Mouse (Mus musculus): ENCODE results near the gene Tmem156. TPM values are rescaled to one million over a fixed set of nuclear protein-coding genes. Genes with fewer than 3 reads are reported as not detected.

The Tmem156 gene
- polyA plus RNA-seq, 1 experiment from 2014 or later = 0.22 TPM

- 85% methylated on average over 3 of the region's 3 CpGs for WGBS
- H3K27ac ChIP-seq (ENCODE audit: low read length) = no peak overlapping the region
- H3K4me3 ChIP-seq (replicated peaks; ENCODE audit: low read length) = no peak overlapping the region
- no peak overlapping the region for H3K4me2 ChIP-seq (ENCODE audit: low read length)
- H3K36me3 ChIP-seq (ENCODE audit: control insufficient read depth, insufficient read depth) = no peaks in the 10 kb centered on the region
- H3K4me1 ChIP-seq (replicated peaks; ENCODE audit: control insufficient read depth, insufficient read depth, low read length) = no peaks in the 10 kb centered on the region
- no peak overlapping the region for H3K9ac ChIP-seq (replicated peaks; ENCODE audit: low read depth, low read length)
- no peak for ATAC-seq
- no peaks in the 10 kb centered on the region for H3K27me3 ChIP-seq (replicated peaks; ENCODE audit: control insufficient read depth, insufficient read depth, low read length)
- H3K9me3 ChIP-seq (ENCODE audit: control insufficient read depth, low read length) = no peaks in the 10 kb centered on the region
Measured at GRCm38 (mm10) chr5:65089707-65090106, 2.2 kb downstream of the Tmem156 start.

DNA sequence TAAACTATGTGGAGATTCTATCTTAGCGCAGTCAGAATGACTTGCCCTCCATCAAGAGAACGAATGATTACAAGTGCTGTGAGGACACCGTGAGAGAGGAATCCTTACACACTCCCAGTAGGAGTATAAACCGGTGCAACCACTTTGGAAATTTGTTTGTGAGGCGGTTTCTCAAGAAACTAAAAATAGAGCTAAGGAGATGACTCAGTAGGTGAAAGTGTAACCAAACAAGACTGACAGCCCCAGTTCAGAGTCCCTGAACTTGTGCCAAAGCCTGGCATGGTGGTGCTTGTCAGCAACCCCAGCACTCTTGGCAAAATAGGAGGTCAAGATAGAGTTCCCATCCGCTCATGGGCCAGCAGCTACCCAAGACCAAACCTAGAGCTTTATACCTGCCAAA, 5.4 kb downstream of the Tmem156 start:
- Histone ChIP-seq H3K9ac (replicated peaks; ENCODE audit: low read depth, low read length) (no peak overlapping the region), H3K9me3 (ENCODE audit: control insufficient read depth, low read length) (no peaks in the 10 kb centered on the region), H3K4me2 (ENCODE audit: low read length) (no peak overlapping the region), H3K4me1 (replicated peaks; ENCODE audit: control insufficient read depth, insufficient read depth, low read length) (no peaks in the 10 kb centered on the region), H3K27ac (ENCODE audit: low read length) (no peak overlapping the region), H3K27me3 (replicated peaks; ENCODE audit: control insufficient read depth, insufficient read depth, low read length) (no peaks in the 10 kb centered on the region), H3K4me3 (replicated peaks; ENCODE audit: low read length) (no peak overlapping the region), H3K36me3 (ENCODE audit: control insufficient read depth, insufficient read depth) (no peaks in the 10 kb centered on the region)
- 85% methylated on average over 6 of the region's 6 CpGs for WGBS
- ATAC-seq = no peak

DNA sequence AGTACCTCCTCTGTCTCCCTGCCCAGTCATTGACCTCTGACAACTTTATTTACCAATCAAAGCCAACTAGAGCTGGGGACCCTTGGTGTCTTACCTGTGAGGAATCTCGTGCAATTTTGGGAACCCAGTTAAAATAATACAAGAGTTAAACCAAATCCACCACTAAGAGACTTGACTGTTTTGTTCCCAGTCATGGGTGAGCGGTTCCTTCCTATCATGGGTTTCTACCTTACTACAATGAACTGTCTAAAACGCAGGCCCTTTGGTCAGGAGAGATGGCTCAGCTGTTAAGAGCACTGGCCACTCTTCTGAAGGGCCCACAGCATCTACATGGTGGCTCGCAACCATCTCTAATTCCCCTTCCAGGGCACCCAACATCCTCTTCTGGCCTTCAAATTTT, 10.1 kb downstream of the Tmem156 start:
- no peaks in the 10 kb centered on the region for H3K36me3 ChIP-seq (ENCODE audit: control insufficient read depth, insufficient read depth)
- H3K4me1 ChIP-seq (replicated peaks; ENCODE audit: control insufficient read depth, insufficient read depth, low read length) = no peaks in the 10 kb centered on the region
- no peak overlapping the region for H3K4me2 ChIP-seq (ENCODE audit: low read length)
- no peak for ATAC-seq
- H3K27ac ChIP-seq (ENCODE audit: low read length) = no peak overlapping the region
- WGBS = 82% methylated on average over 4 of the region's 4 CpGs
- H3K27me3 ChIP-seq (replicated peaks; ENCODE audit: control insufficient read depth, insufficient read depth, low read length) = no peaks in the 10 kb centered on the region
- H3K9me3 ChIP-seq (ENCODE audit: control insufficient read depth, low read length) = no peaks in the 10 kb centered on the region
- H3K4me3 ChIP-seq (replicated peaks; ENCODE audit: low read length) = no peak overlapping the region
- no peak overlapping the region for H3K9ac ChIP-seq (replicated peaks; ENCODE audit: low read depth, low read length)

DNA sequence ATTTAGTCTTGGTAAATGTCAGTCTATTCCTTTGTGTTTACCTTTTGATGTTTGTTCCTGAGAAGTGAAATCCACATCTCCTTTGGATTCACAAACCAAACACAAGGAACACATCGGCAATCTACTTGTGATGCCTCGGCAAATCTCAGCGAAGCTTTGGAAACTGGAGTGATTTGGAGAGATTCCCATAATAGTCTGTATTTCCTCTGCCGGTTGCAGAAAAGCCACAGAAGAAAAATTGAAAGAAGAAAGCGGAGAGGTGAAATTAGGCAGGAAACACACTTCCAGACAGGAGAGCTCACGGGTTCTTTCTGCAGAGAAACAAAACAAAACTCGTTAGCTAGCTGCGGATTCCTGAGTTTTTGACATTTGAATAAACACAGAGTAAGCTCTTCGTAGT, 12.1 kb downstream of the Tmem156 start:
- no peaks in the 10 kb centered on the region for H3K4me1 ChIP-seq (replicated peaks; ENCODE audit: control insufficient read depth, insufficient read depth, low read length)
- ATAC-seq = no peak
- peak overlapping the region; percentile 15 for H3K4me2 ChIP-seq (ENCODE audit: low read length)
- WGBS = 31% methylated on average over 9 of the region's 9 CpGs
- H3K36me3 ChIP-seq (ENCODE audit: control insufficient read depth, insufficient read depth) = no peaks in the 10 kb centered on the region
- peak overlapping the region; percentile 10; the same call in 1 of the 2 replicates for H3K9ac ChIP-seq (replicated peaks; ENCODE audit: low read depth, low read length)
- no peaks in the 10 kb centered on the region for H3K27me3 ChIP-seq (replicated peaks; ENCODE audit: control insufficient read depth, insufficient read depth, low read length)
- no peak overlapping the region for H3K27ac ChIP-seq (ENCODE audit: low read length)
- no peaks in the 10 kb centered on the region for H3K9me3 ChIP-seq (ENCODE audit: control insufficient read depth, low read length)
- peak overlapping the region; percentile 30 for H3K4me3 ChIP-seq (replicated peaks; ENCODE audit: low read length)

DNA sequence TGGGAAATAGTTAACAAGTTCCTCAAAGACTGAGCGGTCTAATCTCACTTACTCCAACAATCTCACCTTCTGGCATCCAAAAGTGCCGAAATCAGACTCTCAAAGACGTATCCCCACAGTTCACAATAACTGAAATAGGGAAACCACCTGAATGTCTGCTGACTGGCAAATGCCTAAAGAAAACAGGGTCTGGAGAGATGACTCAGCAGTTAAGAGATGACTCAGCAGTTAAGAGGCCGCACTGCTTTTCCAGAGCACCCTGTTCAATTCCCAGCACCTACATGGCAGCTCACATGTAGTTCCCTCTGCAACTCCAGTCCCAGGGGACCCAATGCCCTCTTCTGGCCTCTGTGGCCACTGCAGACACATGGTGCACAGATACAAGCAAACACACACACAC, 13.9 kb downstream of the Tmem156 start:
- no peaks in the 10 kb centered on the region for H3K27me3 ChIP-seq (replicated peaks; ENCODE audit: control insufficient read depth, insufficient read depth, low read length)
- H3K4me3 ChIP-seq (replicated peaks; ENCODE audit: low read length) = no peak overlapping the region
- no peaks in the 10 kb centered on the region for H3K4me1 ChIP-seq (replicated peaks; ENCODE audit: control insufficient read depth, insufficient read depth, low read length)
- no peak for ATAC-seq
- H3K4me2 ChIP-seq (ENCODE audit: low read length) = no peak overlapping the region
- H3K9ac ChIP-seq (replicated peaks; ENCODE audit: low read depth, low read length) = no peak overlapping the region
- H3K27ac ChIP-seq (ENCODE audit: low read length) = no peak overlapping the region
- WGBS = 96% methylated on average over 4 of the region's 4 CpGs
- no peaks in the 10 kb centered on the region for H3K9me3 ChIP-seq (ENCODE audit: control insufficient read depth, low read length)
- H3K36me3 ChIP-seq (ENCODE audit: control insufficient read depth, insufficient read depth) = no peaks in the 10 kb centered on the region

DNA sequence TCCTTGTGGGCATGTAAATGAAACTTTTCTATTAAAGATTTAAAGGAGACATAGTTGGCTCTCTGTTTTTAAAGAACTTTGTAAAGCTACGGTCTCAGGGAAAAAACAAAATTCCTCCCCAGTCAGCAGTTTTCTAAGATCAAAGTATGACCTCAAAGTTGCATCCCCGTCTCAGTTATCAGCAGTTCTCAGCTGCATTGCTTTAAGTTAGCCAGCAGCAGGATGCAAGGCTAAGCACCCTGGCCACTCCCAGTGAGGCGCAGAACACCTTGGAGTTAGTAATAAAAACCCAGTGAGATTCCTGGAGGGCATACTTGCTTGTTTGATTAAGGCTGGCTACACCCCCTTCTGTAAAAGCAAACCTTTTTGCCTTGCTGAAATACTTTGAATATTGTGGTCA, 15.2 kb downstream of the Tmem156 start:
- no peaks in the 10 kb centered on the region for H3K4me1 ChIP-seq (replicated peaks; ENCODE audit: control insufficient read depth, insufficient read depth, low read length)
- H3K36me3 ChIP-seq (ENCODE audit: control insufficient read depth, insufficient read depth) = no peaks in the 10 kb centered on the region
- H3K4me2 ChIP-seq (ENCODE audit: low read length) = no peak overlapping the region
- no peaks in the 10 kb centered on the region for H3K27me3 ChIP-seq (replicated peaks; ENCODE audit: control insufficient read depth, insufficient read depth, low read length)
- 62% methylated on average over 3 of the region's 3 CpGs for WGBS
- H3K9me3 ChIP-seq (ENCODE audit: control insufficient read depth, low read length) = no peaks in the 10 kb centered on the region
- H3K27ac ChIP-seq (ENCODE audit: low read length) = no peak overlapping the region
- no peak overlapping the region for H3K4me3 ChIP-seq (replicated peaks; ENCODE audit: low read length)
- no peak overlapping the region for H3K9ac ChIP-seq (replicated peaks; ENCODE audit: low read depth, low read length)
- ATAC-seq = no peak

DNA sequence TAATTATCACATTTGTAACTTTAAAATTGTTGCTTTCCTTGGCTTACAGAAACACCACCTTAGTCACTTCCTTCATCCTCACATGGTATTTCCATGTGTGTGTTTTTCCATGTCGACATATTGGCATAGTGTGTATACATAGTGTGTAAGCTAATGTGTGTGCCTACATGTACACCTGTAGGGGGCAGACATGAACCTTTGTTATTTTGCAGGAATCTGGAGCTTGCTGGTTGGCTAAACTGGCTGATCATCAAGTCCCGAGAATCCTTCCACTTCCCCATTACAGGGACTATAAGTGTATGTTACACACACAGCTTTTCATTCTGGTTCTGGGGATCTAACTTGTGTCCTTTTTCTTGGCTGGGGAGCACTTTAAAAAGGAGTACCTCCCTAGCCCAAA, 15.8 kb downstream of the Tmem156 start:
- no peak overlapping the region for H3K4me3 ChIP-seq (replicated peaks; ENCODE audit: low read length)
- 78% methylated on average over 2 of the region's 2 CpGs for WGBS
- no peak overlapping the region for H3K27ac ChIP-seq (ENCODE audit: low read length)
- no peaks in the 10 kb centered on the region for H3K9me3 ChIP-seq (ENCODE audit: control insufficient read depth, low read length)
- ATAC-seq = no peak
- H3K27me3 ChIP-seq (replicated peaks; ENCODE audit: control insufficient read depth, insufficient read depth, low read length) = no peaks in the 10 kb centered on the region
- no peaks in the 10 kb centered on the region for H3K4me1 ChIP-seq (replicated peaks; ENCODE audit: control insufficient read depth, insufficient read depth, low read length)
- no peak overlapping the region for H3K9ac ChIP-seq (replicated peaks; ENCODE audit: low read depth, low read length)
- H3K36me3 ChIP-seq (ENCODE audit: control insufficient read depth, insufficient read depth) = no peaks in the 10 kb centered on the region
- no peak overlapping the region for H3K4me2 ChIP-seq (ENCODE audit: low read length)

DNA sequence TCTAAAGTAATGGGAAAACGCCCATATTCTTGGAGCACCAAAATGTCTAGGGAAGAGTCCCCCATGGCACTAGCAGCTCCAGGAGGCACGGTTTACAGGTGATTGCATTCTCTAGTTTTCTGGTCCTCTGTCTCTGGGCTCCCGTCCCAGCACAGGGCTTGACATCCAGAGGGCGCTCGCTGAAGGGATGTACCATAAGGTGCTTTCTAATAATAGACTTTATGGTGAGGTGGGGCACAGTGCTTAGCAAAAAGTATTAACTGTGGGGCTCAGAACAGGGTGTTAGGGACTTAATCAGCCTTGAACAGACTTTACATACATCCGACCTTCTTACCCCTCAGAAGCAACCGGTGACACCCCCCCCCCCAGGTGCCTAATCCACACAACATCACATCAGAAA, 17.2 kb downstream of the Tmem156 start:
- no peaks in the 10 kb centered on the region for H3K4me1 ChIP-seq (replicated peaks; ENCODE audit: control insufficient read depth, insufficient read depth, low read length)
- 62% methylated on average over 7 of the region's 7 CpGs for WGBS

GRCm38 (mm10) chr5:65073247-65073646, 18.7 kb downstream of the Tmem156 start:
- no peak for ATAC-seq
- Histone ChIP-seq H3K4me1 (replicated peaks; ENCODE audit: control insufficient read depth, insufficient read depth, low read length) (no peaks in the 10 kb centered on the region), H3K9me3 (ENCODE audit: control insufficient read depth, low read length) (no peaks in the 10 kb centered on the region), H3K4me2 (ENCODE audit: low read length) (no peak overlapping the region), H3K36me3 (ENCODE audit: control insufficient read depth, insufficient read depth) (no peaks in the 10 kb centered on the region), H3K27ac (ENCODE audit: low read length) (no peak overlapping the region), H3K27me3 (replicated peaks; ENCODE audit: control insufficient read depth, insufficient read depth, low read length) (no peaks in the 10 kb centered on the region), H3K4me3 (replicated peaks; ENCODE audit: low read length) (no peak overlapping the region), H3K9ac (replicated peaks; ENCODE audit: low read depth, low read length) (no peak overlapping the region)
- WGBS = 77% methylated on average over 4 of the region's 4 CpGs

More for the DNA sequence above, 17.2 kb downstream of the Tmem156 start:
- ATAC-seq = no peak
- Histone ChIP-seq H3K27ac (ENCODE audit: low read length) (no peak overlapping the region), H3K9me3 (ENCODE audit: control insufficient read depth, low read length) (no peaks in the 10 kb centered on the region), H3K9ac (replicated peaks; ENCODE audit: low read depth, low read length) (no peak overlapping the region), H3K4me3 (replicated peaks; ENCODE audit: low read length) (no peak overlapping the region), H3K36me3 (ENCODE audit: control insufficient read depth, insufficient read depth) (no peaks in the 10 kb centered on the region), H3K27me3 (replicated peaks; ENCODE audit: control insufficient read depth, insufficient read depth, low read length) (no peaks in the 10 kb centered on the region), H3K4me2 (ENCODE audit: low read length) (no peak overlapping the region)

- WGBS = under 1% methylated on average over 6 of the region's 6 CpGs
- Histone ChIP-seq H3K4me1 (replicated peaks; ENCODE audit: control insufficient read depth, insufficient read depth, low read length) (no peaks in the 10 kb centered on the region), H3K27ac (ENCODE audit: low read length) (no peak overlapping the region), H3K4me2 (ENCODE audit: low read length) (no peak overlapping the region), H3K9ac (replicated peaks; ENCODE audit: low read depth, low read length) (no peak overlapping the region), H3K4me3 (replicated peaks; ENCODE audit: low read length) (no peak overlapping the region), H3K27me3 (replicated peaks; ENCODE audit: control insufficient read depth, insufficient read depth, low read length) (no peaks in the 10 kb centered on the region), H3K9me3 (ENCODE audit: control insufficient read depth, low read length) (no peaks in the 10 kb centered on the region), H3K36me3 (ENCODE audit: control insufficient read depth, insufficient read depth) (no peaks in the 10 kb centered on the region)
- peak; percentile 47 for ATAC-seq
Measured at GRCm38 (mm10) chr5:65071689-65072118, 20.2 kb downstream of the Tmem156 start.
